Mouse (Mus musculus): Measurements from ENCODE around the gene Zfp87.

- TF ChIP-seq POLR2A (IDR thresholded peaks at IDR 0.05; ENCODE audit: insufficient read length, low read depth) (no peak), MAX (IDR thresholded peaks at IDR 0.05; ENCODE audit: low read depth) (no peak), CEBPB (IDR thresholded peaks at IDR 0.05; ENCODE audit: insufficient read depth, poor library complexity, severe bottlenecking) (no peak), USF1 (IDR thresholded peaks at IDR 0.05; ENCODE audit: low read depth) (no peak), MYOG (IDR thresholded peaks at IDR 0.05; ENCODE audit: control insufficient read depth in 1 of 3, insufficient read depth in 1 of 3, insufficient read length in 2 of 3, low read depth in 2 of 3) (no peak), TCF12 (IDR thresholded peaks at IDR 0.05; ENCODE audit: insufficient read depth, poor library complexity, severe bottlenecking) (no peak), POLR2AphosphoS2 (IDR thresholded peaks at IDR 0.05; ENCODE audit: insufficient read length, low read depth) (no peak), MYOD1 (IDR thresholded peaks at IDR 0.05; ENCODE audit: control insufficient read depth in 1 of 3, insufficient read length in 2 of 3, low read depth in 2 of 3) (no peak), SRF (IDR thresholded peaks at IDR 0.05; ENCODE audit: control insufficient read depth, insufficient read length, low read depth) (no peak), E2F4 (IDR thresholded peaks at IDR 0.05; ENCODE audit: insufficient read depth) (no peak)
Measured at GRCm38 (mm10) chr13:67545941-67546340, 20.0 kb upstream of the Zfp87 start.

All from myocyte (in vitro differentiated cells).